Comparison of ENCODE assay signal across 1 mouse cellular context in the genomic region with DNA sequence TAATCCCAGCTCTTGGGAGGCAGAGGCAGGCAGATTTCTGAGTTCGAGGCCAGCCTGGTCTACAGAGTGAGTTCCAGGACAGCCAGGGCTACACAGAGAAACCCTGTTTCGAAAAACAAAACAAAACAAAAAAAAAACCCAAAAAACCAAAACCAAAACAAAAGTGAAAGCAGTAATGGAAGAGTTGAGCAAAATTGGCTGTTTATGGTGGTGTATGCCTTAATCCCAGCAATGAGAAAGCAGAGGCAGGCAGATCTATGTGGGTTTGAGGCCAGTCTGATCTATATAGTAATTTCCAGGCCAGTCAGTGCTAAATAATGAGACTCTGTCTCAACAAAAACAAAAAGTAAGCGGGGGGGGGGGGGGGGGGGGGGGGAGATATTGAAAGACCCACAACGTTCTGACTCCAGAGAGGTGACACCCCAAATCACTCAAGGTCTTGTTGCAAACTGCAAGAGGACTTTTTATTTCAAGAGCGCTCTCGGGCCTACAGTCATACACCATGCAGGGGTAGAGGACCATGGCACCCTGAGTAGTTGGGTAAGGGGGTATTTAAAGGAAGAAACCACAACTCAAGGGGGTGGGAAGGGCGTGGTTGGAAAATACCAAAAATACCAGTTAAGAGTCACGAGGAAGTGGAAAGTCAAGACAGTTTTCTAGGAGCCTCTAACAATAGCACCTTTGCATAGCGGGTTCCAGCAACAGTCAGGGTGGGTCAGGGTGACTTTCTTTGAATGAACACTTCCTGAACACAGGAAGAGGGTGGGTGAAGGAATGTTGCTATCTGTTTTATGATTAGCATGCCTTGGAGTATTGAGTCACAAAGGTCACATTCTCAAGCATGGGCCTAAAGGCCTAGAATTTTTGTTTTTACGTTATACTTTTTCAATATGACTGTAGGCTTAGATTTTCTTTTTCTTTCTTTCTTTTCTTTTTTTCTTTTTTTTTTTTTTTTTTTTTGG. TPM values are rescaled to one million over a fixed set of nuclear protein-coding genes. Genes with fewer than 3 reads are reported as not detected.
"Had no signal": no experiment of that assay in that cellular context is flagged by ENCODE, and none has a peak within 500 bp of the region (broad histone marks: within the 10 kb centered on the region; RNA-seq: fewer than 3 reads in every experiment).

No protein-coding gene starts in this region.

RNA-seq across cellular contexts. Expression of a gene that starts 47.8 kb away (rescaled TPM):
- polyA plus RNA-seq: limb, embryonic 11.5 days had no signal
